Mouse (Mus musculus) ZHBTc4 (cell line): Measurements from ENCODE around the gene Dcaf7.

Experiments
- DNase-seq: peaks from one replicate; pipeline ENCODE4 v3.0.0-alpha.2; 2011; ENCODE audit warnings: low read depth, low spot score

Gene Dcaf7

DNA sequence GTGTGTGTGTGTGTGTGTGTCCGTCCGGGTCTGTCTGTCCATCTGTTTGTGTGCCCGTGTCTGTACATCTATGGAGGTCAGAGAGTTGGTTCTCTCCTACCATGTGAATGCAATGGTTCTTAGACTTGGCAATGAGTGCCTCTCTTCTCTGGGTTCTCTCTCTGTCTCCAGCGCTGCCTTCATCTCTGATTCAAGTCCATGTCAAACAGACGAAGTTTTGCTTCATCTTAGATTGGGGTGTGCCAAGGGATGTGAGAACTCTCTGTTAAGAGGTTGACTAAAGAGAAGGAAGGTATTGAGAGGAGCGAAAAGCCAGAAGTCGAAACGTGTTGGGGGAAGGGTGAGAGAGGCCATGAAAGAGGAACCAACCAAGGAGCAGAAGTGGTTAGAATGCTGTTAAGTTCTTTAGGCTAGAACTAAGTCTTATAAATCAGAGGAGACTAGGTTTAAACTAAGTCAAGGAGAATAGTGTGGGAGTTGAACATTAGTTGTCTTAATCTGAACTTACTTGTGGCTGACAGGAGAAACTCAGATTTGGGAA lies 69.4 kb downstream of the Dcaf7 start:
- DNase-seq: no peak
